Mouse (Mus musculus) ES-CJ7 (cell line): ENCODE results near the gene B4gat1.
"Not testable (repeated sequence)": the region's sequence is repeated elsewhere in the genome, so short reads cannot be mapped to it uniquely, and the experiment has no call there.

Experiments
- DNase-seq: peaks from one replicate; pipeline ENCODE4 v3.0.0; 2011; ENCODE audit warnings: low read depth, low spot score

The B4gat1 gene

DNA sequence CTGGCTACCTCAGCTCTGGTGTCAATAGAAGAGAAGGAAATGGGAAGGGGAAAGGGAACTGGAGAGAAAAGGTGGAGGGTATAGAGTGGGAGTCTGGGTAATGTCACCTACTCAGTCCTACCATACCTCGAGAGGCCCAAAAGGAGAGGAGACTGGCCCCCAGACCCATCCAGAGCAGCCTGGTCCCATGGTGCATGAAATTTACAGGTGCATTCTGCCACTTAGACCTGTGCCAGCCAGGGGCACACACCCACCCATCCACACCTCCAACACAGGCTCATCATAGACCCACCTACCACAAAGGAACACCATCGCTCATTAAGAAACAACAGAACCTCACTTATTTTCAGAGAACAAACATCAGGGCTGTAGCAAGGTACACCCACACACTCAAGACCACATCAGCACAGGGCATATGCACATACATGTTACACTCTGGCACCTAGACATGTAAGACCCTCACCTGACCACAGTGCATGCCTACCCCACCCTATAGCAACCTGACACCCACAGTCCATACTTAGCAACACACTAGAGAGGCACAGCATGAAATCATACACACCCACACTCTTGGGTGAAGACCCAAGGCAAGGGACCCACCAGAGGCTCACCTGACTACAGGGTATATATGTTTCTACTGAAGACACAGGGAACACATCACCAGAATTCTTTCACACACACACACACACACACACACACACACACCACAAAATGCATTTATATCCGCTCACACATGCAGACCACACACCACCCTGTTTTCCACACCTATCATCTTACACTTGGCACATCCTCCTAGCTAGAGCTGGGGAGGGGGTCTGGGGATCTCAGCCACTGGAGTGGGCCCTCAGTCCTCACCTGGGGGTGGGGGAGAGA is 45.6 kb downstream of the B4gat1 start:
- DNase-seq: no peak

DNA sequence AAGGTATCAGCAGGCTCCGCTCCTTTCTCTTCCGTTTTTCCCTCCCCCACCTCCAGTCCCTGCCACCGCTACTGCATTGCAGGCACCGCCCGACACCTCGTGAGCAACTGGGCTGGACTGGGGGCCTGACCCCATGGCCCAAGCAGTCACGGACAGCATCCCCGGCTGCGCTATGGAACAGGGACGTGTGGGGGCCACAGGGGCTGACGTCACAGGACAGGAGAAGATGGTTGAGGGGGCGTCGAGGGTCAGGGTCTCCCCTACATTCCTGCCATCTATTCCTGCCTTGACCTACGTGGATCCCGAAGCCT is 46.2 kb downstream of the B4gat1 start:
- no peak for DNase-seq

GRCm38 (mm10) chr19:5085145-5085863 is 46.7 kb downstream of the B4gat1 start, which contains the start of gene Tmem151a:
TSS of gene Tmem151a (minus strand) at chr19:5085531.
- DNase-seq: no peak

DNA sequence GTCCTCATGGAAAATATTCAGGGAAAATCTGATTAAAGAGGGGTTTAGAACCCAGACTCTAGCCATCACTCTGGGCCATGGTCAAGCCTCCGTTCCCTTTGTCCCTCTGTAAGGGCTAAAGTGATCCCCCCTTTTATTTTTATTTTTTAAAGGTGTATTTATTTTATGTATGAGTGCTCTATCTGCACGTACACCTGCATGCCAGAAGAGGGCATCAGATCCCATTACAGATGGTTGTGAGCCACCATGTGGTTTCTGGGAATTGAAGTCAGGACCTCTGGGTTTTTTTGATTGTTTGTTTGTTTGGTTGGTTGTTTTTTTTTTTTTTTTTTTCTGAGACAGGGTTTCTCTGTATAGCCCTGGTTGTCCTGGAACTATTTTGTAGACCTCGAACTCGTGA is 47.9 kb downstream of the B4gat1 start:
- DNase-seq: not testable (repeated sequence)

GRCm38 (mm10) chr19:5087884-5088728 is 49.5 kb downstream of the B4gat1 start, which contains the start of gene Yif1a:
TSS of gene Yif1a (plus strand) at chr19:5088538.
- DNase-seq: peak; percentile 100

GRCm38 (mm10) chr19:5089324-5089723 is 50.7 kb downstream of the B4gat1 start:
- DNase-seq: no peak
